Mouse (Mus musculus): ENCODE results near the gene Stpg4.

DNA sequence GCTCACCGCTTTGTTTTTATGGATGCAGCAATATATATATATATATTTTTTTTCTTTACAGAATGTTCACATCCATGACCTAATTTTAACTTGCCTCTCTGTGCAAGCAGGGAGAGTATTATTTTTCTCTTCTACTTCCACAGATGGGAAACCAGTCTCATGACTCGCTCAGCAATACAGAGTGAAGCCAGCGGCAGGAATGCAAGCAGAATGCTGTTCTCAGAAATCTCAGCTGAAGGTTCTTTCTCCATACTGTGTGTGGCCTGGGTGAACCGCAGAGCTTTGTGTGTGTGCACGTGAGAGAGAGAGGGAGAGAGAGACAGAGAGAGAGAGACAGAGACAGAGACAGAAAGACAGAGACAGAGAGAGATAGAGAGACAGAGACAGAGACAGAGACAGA is 41.1 kb upstream of the Stpg4 start:
- TF ChIP-seq POLR2A (IDR thresholded peaks at IDR 0.05; ENCODE audit: insufficient read depth, low read depth, low read length): no peak
- TF ChIP-seq CTCF (IDR thresholded peaks at IDR 0.05; ENCODE audit: insufficient read depth, low read depth, low read length): no peak
